Mouse (Mus musculus): ENCODE measurements around the gene Osbp2.

The Osbp2 gene

DNA sequence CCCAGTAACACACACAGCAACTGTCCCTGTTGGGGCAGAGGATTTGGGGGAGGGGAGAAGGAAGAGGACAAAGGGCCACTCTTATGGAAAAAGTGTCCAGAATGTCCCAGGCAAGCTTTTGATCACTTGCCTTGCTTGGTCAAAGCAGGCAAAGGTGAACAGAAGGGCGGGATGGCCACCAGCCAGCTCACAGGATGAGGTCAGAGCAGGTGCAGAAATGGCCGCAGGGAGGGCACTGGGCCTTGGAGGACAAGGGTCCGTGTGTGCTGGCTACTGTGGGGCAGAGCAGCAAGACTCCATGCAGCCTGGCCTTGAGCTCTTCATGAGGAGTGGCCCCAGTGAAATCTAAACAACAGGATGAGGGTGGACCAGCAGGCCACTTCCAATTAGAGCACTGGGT, 110.9 kb downstream of the Osbp2 start:
- peak; percentile 14 for DNase-seq

- DNase-seq: no peak
Measured at GRCm38 (mm10) chr11:3749831-3750230, 113.9 kb downstream of the Osbp2 start.

- no peak for DNase-seq
Measured at GRCm38 (mm10) chr11:3742449-3742848, 121.3 kb downstream of the Osbp2 start.

- DNase-seq: no peak
Measured at GRCm38 (mm10) chr11:3741183-3741582, 122.5 kb downstream of the Osbp2 start.

- DNase-seq: no peak
Measured at GRCm38 (mm10) chr11:3738778-3739177, 124.9 kb downstream of the Osbp2 start.

DNA sequence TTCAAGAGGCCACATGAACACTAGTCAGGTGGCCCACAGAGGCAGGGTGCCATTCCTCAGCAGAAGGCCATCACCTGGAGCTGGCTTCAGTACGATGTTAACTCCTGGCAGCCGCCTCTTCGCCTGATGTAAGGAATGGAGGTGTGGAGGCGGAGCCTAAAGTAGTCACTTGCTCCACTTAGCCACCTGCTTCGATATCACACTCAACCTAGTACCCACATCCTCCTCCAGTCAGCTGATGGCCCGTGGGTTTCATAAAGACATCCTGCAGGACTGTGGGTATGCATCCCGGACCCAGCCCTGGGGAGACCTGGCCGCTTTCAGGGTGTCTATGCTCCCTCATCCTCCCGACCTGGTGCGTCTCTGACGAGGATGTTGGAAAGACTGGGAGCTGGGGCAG, 128.0 kb downstream of the Osbp2 start:
- no peak for DNase-seq

DNA sequence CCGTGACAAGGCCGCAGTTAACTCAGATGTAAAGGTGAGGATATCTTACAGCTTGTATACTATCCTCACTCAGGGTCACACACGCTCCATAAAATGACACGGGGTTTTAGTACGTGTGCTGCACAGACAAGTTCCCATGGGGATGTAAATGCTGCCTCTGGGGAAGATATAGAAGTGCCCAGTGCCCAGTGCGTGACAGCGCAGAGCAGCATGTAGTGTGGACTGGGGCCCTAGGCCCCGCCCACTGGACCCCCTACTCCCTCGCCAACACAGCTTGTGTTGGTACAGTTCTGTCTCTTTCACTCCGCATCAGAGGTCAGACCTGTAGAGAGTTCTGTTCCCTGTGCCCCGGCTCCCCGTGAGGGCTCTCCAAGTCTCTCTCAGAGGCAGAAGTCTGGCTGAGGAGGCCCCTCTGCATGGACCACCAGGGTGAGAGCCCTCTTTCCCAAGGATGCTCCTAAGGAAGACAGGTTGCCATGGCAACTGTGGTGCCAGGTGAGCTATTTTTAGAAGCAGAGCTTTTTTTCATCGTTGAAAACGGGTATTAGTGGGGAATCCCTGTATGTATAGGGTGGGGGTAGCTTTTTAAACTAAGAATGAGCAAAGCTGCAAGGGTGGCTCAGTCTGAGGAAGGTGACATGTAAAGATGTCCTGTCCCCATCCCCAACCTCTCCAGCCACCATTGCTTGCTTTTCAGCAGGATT, 129.6 kb downstream of the Osbp2 start:
- no peak for DNase-seq

DNA sequence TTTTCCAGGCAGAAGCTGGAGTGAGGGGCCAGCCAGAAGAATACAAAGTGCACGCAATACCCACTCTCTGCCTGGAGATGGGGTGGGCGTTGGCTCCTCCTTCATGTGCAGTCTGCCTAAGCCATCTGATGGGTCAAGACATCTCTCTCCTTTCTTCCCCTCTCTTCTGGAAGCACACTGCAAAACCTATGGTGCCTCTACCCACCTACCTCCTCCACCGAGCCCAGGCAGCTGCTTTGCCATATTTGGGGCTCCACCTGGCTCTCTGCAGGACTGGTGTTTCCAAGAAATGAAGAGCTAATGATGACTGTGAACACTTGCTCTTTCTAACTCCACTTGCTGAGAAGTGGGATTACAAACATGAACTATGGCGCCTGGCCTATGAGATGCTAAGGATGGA, 132.2 kb downstream of the Osbp2 start:
- DNase-seq: no peak

GRCm38 (mm10) chr11:3727438-3728105, 136.1 kb downstream of the Osbp2 start:
- DNase-seq: no peak

- DNase-seq: no peak
Measured at GRCm38 (mm10) chr11:3725331-3726054, 138.2 kb downstream of the Osbp2 start.

- no peak for DNase-seq
Measured at GRCm38 (mm10) chr11:3724726-3725125, 139.0 kb downstream of the Osbp2 start.

DNA sequence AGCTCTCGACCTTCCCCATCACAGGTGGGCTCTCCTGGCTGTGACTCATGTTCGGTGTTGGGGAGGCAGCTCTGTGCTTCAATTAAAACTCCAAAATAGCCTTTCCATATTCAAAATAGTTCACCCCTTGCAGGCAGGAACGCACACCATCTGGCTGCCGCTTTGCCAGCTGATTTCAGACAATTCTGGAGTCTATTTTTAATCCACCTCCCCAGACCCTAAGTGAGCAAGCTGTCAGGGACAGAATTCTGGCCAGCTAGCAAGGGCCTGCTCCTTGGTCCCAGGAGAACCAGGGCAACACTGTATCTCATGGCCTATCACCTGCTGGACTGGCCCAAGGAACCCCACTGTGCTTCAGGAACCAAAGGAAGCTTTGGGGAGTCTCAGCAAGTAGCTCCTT, 139.8 kb downstream of the Osbp2 start:
- DNase-seq: no peak

- DNase-seq: no peak
Measured at GRCm38 (mm10) chr11:3722861-3723260, 140.8 kb downstream of the Osbp2 start.

- no peak for DNase-seq
Measured at GRCm38 (mm10) chr11:3722036-3722435, 141.7 kb downstream of the Osbp2 start.

DNA sequence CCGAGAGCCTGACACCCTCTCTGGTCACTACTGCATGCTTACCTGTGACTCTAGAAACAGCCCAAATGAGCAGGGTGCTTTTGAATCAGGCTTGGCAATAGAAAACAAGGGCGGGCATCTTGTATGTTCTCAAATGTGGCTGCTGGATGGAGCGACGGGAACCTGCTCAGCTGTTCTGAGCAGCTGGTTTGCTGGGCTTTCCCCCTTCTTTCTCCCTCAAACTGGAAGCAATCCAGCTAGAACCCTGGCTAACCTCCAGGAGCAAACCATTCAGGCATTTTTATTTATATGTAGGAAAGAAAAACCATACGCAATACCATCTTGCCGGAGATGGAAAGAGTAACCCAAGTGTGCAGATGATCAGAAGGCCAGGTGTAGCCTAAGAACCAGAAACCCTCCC, 147.0 kb downstream of the Osbp2 start:
- DNase-seq: no peak

GRCm38 (mm10) chr11:3714486-3714885, 149.2 kb downstream of the Osbp2 start:
- DNase-seq: peak; percentile 36

DNA sequence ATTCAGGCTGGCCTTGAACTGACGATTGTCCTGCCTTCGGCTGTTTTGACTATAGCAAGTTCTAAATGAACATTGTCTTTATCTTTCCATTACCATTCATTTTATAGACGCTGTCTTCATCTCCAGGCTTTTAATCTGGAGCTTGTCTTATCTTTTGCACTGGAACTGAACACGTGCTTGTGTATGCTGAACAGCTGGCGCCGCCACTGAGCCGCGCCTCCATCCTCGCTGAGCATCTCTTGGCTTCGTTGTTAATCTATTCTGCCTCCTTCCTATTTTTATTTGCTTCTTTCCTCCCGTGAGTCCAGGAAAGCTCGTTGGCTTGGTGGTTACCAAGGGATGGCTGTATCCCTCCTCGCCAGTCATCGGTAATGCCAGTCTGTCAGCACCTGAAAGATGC, 153.5 kb downstream of the Osbp2 start:
- no peak for DNase-seq

- no peak for DNase-seq
Measured at GRCm38 (mm10) chr11:3707057-3707456, 156.6 kb downstream of the Osbp2 start.

- no peak for DNase-seq
Measured at GRCm38 (mm10) chr11:3704404-3704803, 159.3 kb downstream of the Osbp2 start.

DNA sequence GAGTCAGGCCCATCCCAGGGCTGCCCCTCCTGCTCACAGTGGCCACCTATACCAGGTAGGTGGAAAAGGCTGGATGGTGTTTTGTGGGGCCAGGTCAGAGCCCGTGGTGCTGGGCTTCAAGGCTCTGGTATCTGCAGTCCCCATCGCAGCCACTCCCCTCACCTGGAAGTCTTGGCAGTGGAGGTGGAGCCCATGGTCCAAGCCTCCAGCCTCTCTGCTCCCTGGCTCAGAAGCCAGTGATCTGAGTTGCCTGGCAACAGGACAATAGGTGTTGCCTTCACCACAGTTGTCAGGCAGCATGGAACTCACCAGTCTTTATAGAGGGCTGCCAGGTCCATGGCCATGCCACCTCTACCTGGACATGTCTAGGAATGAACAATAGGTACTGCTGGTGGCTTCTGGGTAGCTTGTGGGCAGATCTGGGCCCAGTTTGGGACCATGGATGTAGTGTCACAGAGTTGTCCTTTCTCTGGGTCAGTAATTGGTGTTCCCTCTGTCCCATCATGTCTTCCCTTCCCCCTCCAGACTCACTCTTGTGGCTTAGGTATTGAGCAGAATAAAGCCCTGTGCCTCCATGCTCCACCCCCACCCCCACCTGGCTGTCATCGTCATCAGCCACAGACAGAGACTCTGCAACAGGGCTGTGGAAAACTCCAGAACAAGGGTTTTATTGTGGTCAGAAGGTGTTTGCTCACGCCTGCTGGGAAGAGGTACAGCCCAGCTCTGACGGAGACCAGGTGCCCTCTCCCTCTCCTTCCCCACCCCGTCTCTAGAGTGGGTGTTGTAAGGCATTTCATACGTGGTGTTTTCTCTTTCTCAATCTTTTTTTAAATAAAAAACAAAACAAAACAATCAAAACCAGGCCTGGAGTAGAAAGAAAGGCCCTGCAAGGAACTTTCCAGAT, 160.4 kb downstream of the Osbp2 start:
- no peak for DNase-seq

- no peak for DNase-seq
Measured at GRCm38 (mm10) chr11:3697441-3697840, 166.3 kb downstream of the Osbp2 start.

DNA sequence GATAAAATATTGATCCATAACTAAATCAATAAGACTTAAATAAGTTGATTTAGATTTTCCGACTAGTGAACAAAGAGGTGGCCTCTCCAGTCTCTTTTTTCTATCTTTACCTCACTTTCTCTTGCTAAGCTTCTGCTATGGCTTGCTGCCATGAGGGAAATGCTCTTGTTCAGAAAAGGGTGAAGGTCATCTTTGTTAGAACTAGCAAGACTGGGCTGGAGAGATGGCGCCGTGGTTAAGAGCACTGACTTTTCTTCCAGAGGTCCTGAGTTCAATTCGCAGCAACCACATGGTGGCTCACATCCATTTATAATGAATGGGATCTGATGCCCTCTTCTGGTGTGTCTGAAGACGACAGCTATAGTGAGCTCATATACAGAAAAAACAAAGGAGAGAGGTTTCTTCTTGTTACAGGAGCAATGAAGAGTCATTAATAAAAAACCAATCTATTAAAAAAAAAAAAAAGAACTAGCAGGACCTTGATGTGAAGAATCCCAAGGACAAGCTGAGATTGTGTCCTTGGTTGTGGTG, 167.6 kb downstream of the Osbp2 start:
- no peak for DNase-seq

DNA sequence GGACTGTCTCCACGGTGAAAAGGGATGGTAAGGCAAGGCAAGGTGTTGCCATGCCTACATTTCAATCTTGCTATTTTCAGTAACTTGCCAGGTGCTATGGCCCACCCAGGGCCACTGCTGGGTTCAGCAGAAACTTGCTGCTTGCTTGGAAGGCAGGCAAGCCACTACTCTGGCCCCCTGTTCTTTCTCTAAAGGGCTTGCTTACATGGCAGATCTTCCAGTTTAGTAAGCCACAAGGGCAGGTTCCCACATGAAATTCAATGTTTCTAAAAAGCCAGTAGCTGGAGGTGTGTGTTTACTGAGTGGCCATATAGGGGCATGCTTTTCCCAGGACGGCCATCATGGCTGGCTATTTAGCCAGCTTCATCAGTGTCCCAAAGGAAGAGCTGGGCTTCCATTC, 172.0 kb downstream of the Osbp2 start:
- no peak for DNase-seq
